Mouse (Mus musculus) kidney, postnatal 14 days (tissue): ENCODE data around the gene Dnajb7.

Experiments
- DNase-seq: peaks from one replicate; pipeline ENCODE4 v3.0.0; 2022; ENCODE audit warnings: mixed read lengths

Gene Dnajb7

DNA sequence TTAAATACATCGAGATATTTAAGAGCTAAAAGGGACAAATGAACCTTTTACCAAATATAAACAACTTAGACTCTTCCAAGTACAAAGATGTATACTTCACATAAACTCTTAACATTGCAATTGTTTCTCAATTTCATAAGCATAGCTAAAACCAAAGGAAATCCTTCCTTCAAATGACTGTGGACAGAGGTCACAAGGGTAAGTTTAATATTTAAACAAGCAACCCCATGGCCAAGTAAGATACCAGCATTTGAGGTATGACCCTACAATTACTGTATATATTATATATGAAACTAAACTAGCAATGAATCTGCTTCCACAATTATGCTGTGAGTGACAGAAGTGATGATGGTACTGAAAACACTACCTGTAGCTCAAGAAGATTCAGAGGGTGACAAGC, 43.8 kb downstream of the Dnajb7 start:
- DNase-seq = no peak

DNA sequence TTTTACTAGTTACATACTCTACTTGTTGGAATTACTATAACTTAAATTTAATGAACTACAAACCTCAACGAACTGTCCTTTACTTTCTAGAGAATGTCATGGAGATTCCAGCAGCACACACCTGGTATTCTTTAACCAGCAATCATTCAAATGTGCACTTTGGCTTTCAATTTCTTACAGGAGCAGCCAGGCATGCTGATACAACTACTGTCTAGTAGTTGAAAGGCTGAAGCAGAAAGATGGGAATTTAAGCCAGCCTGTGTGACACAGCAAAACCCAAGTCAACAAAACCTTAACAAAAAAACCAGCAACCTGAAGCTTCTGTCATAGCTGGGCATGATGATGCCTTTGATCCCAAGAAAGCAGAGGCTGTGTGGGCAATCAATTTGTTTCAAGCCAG, 45.6 kb downstream of the Dnajb7 start:
- no peak for DNase-seq

DNA sequence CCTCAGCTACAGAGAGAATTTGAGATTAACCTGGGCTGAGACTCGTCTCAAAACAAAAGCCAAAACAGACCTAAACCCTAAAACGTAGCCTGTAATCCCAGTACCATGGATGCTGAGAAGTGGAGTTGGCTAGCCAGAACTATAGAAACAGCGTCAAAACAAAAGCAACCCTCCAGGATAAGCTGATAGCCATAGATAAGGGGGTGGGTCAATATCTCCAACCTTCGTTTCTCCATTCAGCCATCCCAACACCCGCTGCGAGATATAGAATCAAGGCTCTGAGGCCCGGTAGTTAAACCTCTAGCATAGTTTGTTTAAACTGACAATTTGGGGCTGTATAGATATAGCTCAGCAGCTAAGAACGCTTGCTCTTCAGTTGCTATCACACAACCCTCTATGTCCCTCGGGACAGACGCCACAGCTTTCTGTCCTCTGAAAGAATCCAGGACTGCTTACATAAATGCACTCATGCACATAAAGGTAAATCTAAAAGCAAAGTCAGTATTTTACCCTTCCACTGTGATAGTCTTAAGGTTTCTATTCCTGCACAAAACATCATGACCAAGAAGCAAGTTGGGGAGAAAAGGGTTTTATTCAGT, 46.6 kb downstream of the Dnajb7 start:
- no peak for DNase-seq

DNA sequence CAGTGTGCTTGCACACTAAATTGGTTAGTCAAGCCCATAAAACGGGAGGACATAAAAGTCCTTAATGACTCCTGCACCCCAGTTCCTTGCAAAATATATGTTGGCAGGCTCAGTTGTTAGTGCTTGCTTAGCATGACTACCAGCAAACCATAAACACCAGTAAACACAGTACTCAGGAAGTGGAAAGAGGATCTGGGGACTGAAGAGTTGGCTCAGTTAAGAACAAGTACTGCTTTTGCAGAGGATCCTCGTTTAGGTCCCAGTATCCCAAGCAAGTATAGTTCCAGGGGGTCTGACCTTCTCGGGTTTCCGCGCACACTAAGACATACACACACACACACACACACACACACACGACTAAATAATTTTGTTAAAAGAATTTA, 47.1 kb downstream of the Dnajb7 start:
- no peak for DNase-seq

DNA sequence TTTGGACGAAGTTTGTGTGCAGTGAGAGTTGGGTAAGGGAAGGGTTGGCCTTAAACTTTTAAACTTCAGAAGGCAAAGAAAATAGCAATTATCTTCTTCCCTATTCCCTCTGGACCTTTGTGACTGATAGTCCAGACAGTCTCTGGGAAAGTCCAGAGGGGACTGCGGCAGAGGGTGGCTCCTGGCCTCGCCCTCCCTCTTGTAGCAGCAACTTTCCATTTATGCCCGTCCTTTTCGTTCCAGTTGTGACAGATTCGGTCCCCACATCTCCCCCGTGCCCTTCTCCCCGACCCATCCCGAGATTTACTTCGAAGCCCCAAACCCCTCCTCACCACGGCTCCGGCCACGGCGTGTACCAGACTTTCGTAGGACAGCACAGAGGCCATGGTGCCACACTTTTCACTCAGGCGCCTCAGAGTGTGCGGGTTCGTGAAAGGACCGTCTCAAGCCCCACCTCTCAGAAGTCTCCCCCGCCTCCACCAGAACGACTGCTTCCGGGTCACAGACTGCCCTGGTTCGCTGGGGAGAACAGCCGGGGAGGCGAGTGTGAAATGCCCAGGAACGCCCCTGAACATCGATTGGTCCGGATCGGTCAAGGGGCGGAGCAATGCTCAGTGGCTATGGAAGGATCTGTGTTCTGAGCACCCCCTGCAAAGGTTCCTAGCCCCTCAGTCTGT, 47.6 kb downstream of the Dnajb7 start, which contains the start of gene Slc25a17:
Gene Slc25a17 (minus strand): TSS at position 468 of the 677 bp plus-strand sequence.
- DNase-seq = peak; percentile 96

DNA sequence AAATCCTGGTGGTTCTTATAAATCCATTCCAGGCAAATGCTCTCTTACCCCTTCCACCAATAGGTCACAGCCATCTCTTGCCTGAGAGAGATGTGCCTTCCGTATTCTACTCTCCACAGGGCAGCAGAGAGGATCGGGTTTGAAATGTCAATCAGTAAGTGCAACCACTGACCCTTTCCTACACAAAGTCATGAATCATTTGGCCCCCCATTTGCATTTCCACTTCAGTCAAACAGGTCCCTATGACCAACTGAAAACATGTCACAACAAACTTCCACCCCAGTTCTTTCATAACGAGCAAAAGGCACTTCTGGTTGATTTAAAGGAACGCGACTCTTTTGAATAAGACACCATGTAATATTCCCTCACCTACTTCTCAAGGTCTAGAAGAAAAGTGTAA, 48.7 kb downstream of the Dnajb7 start:
- no peak for DNase-seq

DNA sequence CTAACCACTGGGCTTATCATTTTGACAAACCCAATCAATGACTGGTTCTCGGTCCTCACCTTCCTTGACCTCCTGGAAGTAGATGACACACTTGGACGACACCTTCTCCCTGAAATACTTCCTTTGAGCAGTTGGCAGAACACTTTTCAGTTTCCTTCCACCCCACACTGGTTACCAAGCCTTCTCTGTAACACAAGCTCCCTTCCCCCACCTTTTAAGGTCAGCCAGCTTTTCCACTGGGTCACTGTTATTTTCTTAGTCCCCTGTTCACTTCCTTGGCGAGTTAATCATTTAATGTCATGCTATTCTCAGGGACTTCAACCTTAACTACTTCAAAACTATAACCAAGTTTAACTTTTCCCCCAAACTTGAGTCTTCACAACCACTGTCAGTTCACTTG, 49.2 kb downstream of the Dnajb7 start:
- peak; percentile 43 for DNase-seq

DNA sequence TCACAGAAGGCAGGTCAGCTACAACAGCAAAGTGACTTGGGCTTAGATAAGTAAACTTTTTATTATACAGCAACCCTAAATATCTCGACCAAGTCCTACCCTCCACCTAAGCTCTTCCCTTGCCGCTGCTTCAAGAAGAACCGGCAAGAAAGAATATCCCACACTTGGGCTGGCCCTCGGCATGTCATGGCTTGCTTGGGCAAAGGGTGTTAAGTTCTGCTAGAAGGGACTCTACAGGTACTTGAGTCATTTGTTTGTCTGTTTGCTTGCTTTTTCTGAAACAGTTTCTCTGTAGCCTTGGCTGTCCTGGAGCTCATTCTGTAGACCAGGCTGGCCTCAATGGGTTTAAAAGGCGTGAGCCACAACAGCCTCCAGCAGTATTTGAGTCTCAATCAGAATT, 51.2 kb downstream of the Dnajb7 start:
- no peak for DNase-seq
